Comparison of ENCODE assay signal across 8 mouse cellular contexts in the genomic region with DNA sequence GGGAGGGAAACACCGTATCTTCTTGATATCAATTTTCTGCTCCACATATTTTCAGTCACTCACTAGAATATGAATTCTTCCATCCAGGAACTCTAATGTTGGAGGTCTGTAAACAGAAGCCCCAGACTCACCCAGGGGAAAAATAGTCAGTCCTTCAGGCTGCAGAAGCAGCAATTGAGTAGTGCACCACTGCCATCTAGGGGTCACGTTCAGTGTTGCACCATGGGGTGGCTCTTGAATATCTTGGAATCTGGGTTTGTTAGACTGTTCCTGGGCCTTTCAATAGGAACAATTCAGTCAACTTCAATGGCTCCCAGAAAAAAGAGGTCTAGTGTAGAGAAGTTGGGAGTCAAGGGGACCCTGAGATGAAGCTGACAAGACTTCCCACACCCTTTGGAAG.
DNase-seq lines count a peak whose midpoint lies in the region; ATAC-seq and TF ChIP-seq lines count a peak whose summit lies in the region.
"Not testable (repeated sequence)": the region's sequence is repeated elsewhere in the genome, so short reads cannot be mapped to it uniquely, and the experiment has no call there.

No protein-coding gene starts in this region.

- peak; percentile 83 for TF ChIP-seq CTCF in forebrain, postnatal 0 days (IDR thresholded peaks at IDR 0.05; ENCODE audit: low read depth)
- TF ChIP-seq CTCF in layer of hippocampus, adult 2 months (conservative IDR thresholded peaks at IDR 0.05), result peak; percentile 82

- 28% methylated on average over 2 of the region's 2 CpGs for WGBS in forebrain, postnatal 0 days
- 16% methylated on average over 2 of the region's 2 CpGs for WGBS in liver, embryonic 11.5 days

- peak; percentile 47 for ATAC-seq in forebrain, postnatal 0 days
- ATAC-seq in liver, embryonic 11.5 days (replicated peaks; ENCODE audit: low FRiP score), result not testable (repeated sequence)

- DNase-seq in CD8-positive naive resting alpha-beta T cell, adult 2 months (ENCODE audit: low read depth in 2 of 2, low spot score in 2 of 2), result peak; percentile 25 to 31
- peak; percentile 56 for DNase-seq in cerebellum, adult 8-10 months
- DNase-seq in forebrain, postnatal 0 days, result peak; percentile 86
- DNase-seq in heart, postnatal 4 days, result peak; percentile 73
- peak; percentile 16 to 80 for DNase-seq in layer of hippocampus, adult 2 months (ENCODE audit: low spot score in 2 of 2)
- DNase-seq in liver, embryonic 11.5 days (ENCODE audit: low spot score), result peak; percentile 62
- DNase-seq in ovary, postnatal 14 days (ENCODE audit: low spot score), result peak; percentile 54
- peak; percentile 78 for DNase-seq in testis, postnatal 10 days (ENCODE audit: low spot score)

- not testable (repeated sequence) for H3K27ac ChIP-seq in forebrain, postnatal 0 days (ENCODE audit: low read depth, low read length); layer of hippocampus, adult 2 months; liver, embryonic 11.5 days (ENCODE audit: low read depth, low read length)

- not testable (repeated sequence) for H3K4me3 ChIP-seq in forebrain, postnatal 0 days (ENCODE audit: low read depth, low read length); layer of hippocampus, adult 2 months; liver, embryonic 11.5 days (ENCODE audit: low read depth, low read length)

- H3K4me1 ChIP-seq in forebrain, postnatal 0 days (ENCODE audit: insufficient read depth); liver, embryonic 11.5 days (replicated peaks; ENCODE audit: control insufficient read depth, insufficient read depth, low read length): not testable (repeated sequence)

- H3K27me3 ChIP-seq in forebrain, postnatal 0 days (ENCODE audit: insufficient read depth, low read length); liver, embryonic 11.5 days (replicated peaks; ENCODE audit: control insufficient read depth, insufficient read depth, low read length): not testable (repeated sequence)

- H3K4me2 ChIP-seq in forebrain, postnatal 0 days (ENCODE audit: low read depth); liver, embryonic 11.5 days: not testable (repeated sequence)

- not testable (repeated sequence) for H3K9ac ChIP-seq in forebrain, postnatal 0 days; liver, embryonic 11.5 days (ENCODE audit: low read depth, low read length)

- not testable (repeated sequence) for H3K36me3 ChIP-seq in forebrain, postnatal 0 days (ENCODE audit: insufficient read depth); liver, embryonic 11.5 days (ENCODE audit: control insufficient read depth, insufficient read depth, low read length)

- H3K9me3 ChIP-seq in forebrain, postnatal 0 days (ENCODE audit: low read length); liver, embryonic 11.5 days (ENCODE audit: control insufficient read depth, low read length): not testable (repeated sequence)

Comparison
In these comparisons a context has a peak if more than half of its experiments do, and no peak if none do; other contexts are left out.
1. DNase-seq: peak in every context shown above with its lines; median percentile 86 in forebrain, postnatal 0 days; 78 in testis, postnatal 10 days; 73 in heart, postnatal 4 days; 62 in liver, embryonic 11.5 days; 56 in cerebellum, adult 8-10 months; 54 in ovary, postnatal 14 days; 48 in layer of hippocampus, adult 2 months; 28 in CD8-positive naive resting alpha-beta T cell, adult 2 months.